Mouse (Mus musculus) embryonic facial prominence, embryonic 14.5 days (tissue): ENCODE data around the gene Srarp. TPM values are rescaled to one million over a fixed set of nuclear protein-coding genes. Genes with fewer than 3 reads are reported as not detected.
A peak's percentile ranks its signal among the peaks of the same experiment; 100 is the strongest.

Experiments
- ATAC-seq: fragments of 200-750 bp; cut with Nextera tagmentation; 2 replicates; pipeline ENCODE4 v1.8.0; 2017; ENCODE audit warnings: low read depth, moderate number of reproducible peaks, moderate TSS enrichment
- DNase-seq: peaks from one replicate; pipeline ENCODE4 v3.0.0-alpha.2; 2015; ENCODE audit warnings: low spot score
- H3K27ac ChIP-seq: fragments of 300-500 bp; sonication (generic); replicated peaks from 2 replicates; pipeline ENCODE4 v1.5.1; 2014; ENCODE audit warnings: low read depth, mild to moderate bottlenecking, low read length, moderate library complexity
- H3K27me3 ChIP-seq: fragments of 300-500 bp; sonication (generic); replicated peaks from 2 replicates; pipeline ENCODE4 v1.6.1; 2014; ENCODE audit warnings: low read length; ENCODE audit not compliant: control insufficient read depth, insufficient read depth
- H3K36me3 ChIP-seq: fragments of 300-500 bp; sonication (generic); 2 replicates; pipeline ENCODE4 v1.6.1; 2014; ENCODE audit warnings: low read length, mixed read lengths; ENCODE audit not compliant: control insufficient read depth, insufficient read depth
- H3K4me1 ChIP-seq: fragments of 300-500 bp; sonication (generic); 2 replicates; pipeline ENCODE4 v1.6.1; 2014; ENCODE audit warnings: antibody characterized with exemption, low read length; ENCODE audit not compliant: control insufficient read depth, insufficient read depth
- H3K4me2 ChIP-seq: fragments of 300-500 bp; sonication (generic); 2 replicates; pipeline ENCODE4 v1.6.1; 2014; ENCODE audit warnings: low read depth, mild to moderate bottlenecking, low read length, moderate library complexity, mixed read lengths
- H3K4me3 ChIP-seq: fragments of 300-500 bp; sonication (generic); 2 replicates; pipeline ENCODE4 v1.5.1; 2014; ENCODE audit warnings: low read depth, mild to moderate bottlenecking, low read length
- H3K9ac ChIP-seq: fragments of 300-500 bp; sonication (generic); 2 replicates; pipeline ENCODE4 v1.6.1; 2014; ENCODE audit warnings: low read depth, mild to moderate bottlenecking, low read length, moderate library complexity, mixed read lengths
- H3K9me3 ChIP-seq: fragments of 300-500 bp; sonication (generic); 2 replicates; pipeline ENCODE4 v1.6.1; 2016; ENCODE audit warnings: low read length; ENCODE audit not compliant: control insufficient read depth
- WGBS: fragments of 180-500 bp; shearing (Covaris S2); extraction: QIAGEN DNeasy Blood & Tissue Kit; methylation state at CpG from one replicate; pipeline ENCODE4 v1.1.7; 2014; 5-methylcytosine and 5-hydroxymethylcytosine counted together
- polyA plus RNA-seq: library from polyadenylated mRNA; unstranded; fragments of >200 nt; fragmentation: Nextera tagmentation; extraction: Ambion mirVana; gene quantifications from 2 replicates; pipeline ENCODE4 v1.2.1, GENCODE M21; 2014

Gene Srarp
- polyA plus RNA-seq, 1 experiment from 2014 or later: not detected

GRCm38 (mm10) chr4:141419398-141420191, 16.3 kb downstream of the Srarp start:
- Histone ChIP-seq H3K4me2 (no peak overlapping the region), H3K9me3 (no peaks in the 10 kb centered on the region; the same call in 1 of the 2 replicates), H3K4me3 (no peak overlapping the region), H3K9ac (no peak overlapping the region), H3K27ac (no peak overlapping the region), H3K4me1 (no peaks in the 10 kb centered on the region; the same call in 1 of the 2 replicates), H3K27me3 (no peaks in the 10 kb centered on the region), H3K36me3 (no peaks in the 10 kb centered on the region)
- 60% methylated on average over 26 of the region's 27 CpGs for WGBS
- ATAC-seq (no peak), DNase-seq (no peak)

GRCm38 (mm10) chr4:141415924-141416323, 20.0 kb downstream of the Srarp start, which contains the start of gene Clcnkb:
Gene Clcnkb (minus strand): TSS chr4:141416014.
- Histone ChIP-seq H3K9me3 (no peaks in the 10 kb centered on the region; the same call in 1 of the 2 replicates), H3K4me2 (no peak within 1 kb of the TSS), H3K9ac (no peak within 1 kb of the TSS), H3K27me3 (0 out of 2 replicates have a peak, but pooled peaks cover 5% of the 10 kb centered on the region), H3K27ac (no peak within 1 kb of the TSS), H3K4me1 (no peaks in the 10 kb centered on the region; the same call in 1 of the 2 replicates), H3K36me3 (no peaks in the 10 kb centered on the region), H3K4me3 (no peak within 1 kb of the TSS)
- DNase-seq (no peak), ATAC-seq (no peak)
- WGBS: 59% methylated on average over 6 of the region's 7 CpGs

DNA sequence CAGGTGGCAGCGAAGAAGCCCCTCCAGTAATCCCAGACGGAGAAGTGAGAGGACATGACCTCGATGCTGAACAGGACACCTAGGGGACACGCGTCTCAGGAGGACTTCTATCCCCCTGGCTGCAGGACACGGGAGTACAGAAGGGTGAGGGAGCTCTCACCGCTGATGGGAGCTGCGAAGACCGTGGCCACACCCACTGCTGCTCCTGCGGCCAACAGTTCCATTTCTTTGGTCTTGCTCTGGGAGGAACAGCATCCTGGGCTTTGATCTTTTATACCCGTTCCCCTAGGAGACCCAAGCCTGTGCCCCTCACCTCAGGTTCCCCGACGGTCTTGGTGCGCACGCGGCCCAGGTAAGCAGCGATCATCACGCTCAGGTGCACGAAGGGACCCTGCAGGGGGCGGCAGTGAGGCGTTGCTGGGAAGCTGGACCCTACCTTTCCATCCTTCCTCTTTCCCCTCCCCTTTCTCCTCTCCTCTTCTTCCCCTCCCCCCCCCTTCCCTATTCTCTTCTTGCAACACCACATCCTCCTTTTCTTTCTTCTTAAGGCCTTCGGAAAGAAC, 24.4 kb downstream of the Srarp start:
- H3K4me2 ChIP-seq: no peak overlapping the region
- no peak overlapping the region for H3K27ac ChIP-seq
- 0 out of 2 replicates have a peak, but pooled peaks cover 5% of the 10 kb centered on the region for H3K27me3 ChIP-seq
- H3K4me3 ChIP-seq: no peak overlapping the region
- H3K9me3 ChIP-seq: no peaks in the 10 kb centered on the region; the same call in 1 of the 2 replicates
- no peak for ATAC-seq
- H3K36me3 ChIP-seq: no peaks in the 10 kb centered on the region
- no peak overlapping the region for H3K9ac ChIP-seq
- H3K4me1 ChIP-seq: no peaks in the 10 kb centered on the region
- 17% methylated on average over 22 of the region's 22 CpGs for WGBS
- DNase-seq: no peak

GRCm38 (mm10) chr4:141408577-141408976, 27.3 kb downstream of the Srarp start:
- Histone ChIP-seq H3K9ac (no peak overlapping the region), H3K4me1 (no peaks in the 10 kb centered on the region), H3K9me3 (no peaks in the 10 kb centered on the region), H3K36me3 (no peaks in the 10 kb centered on the region), H3K27me3 (0 out of 2 replicates have a peak, but pooled peaks cover 5% of the 10 kb centered on the region), H3K27ac (no peak overlapping the region), H3K4me2 (no peak overlapping the region), H3K4me3 (no peak overlapping the region)
- ATAC-seq (no peak), DNase-seq (no peak)
- 97% methylated on average over 3 of the region's 3 CpGs for WGBS

- DNase-seq: no peak
- WGBS: 46% methylated on average over 12 of the region's 14 CpGs
- Histone ChIP-seq H3K27me3 (0 out of 2 replicates have a peak, but pooled peaks cover 5% of the 10 kb centered on the region), H3K4me1 (no peaks in the 10 kb centered on the region), H3K9ac (no peak overlapping the region), H3K36me3 (no peaks in the 10 kb centered on the region), H3K27ac (no peak overlapping the region), H3K9me3 (no peaks in the 10 kb centered on the region), H3K4me2 (no peak overlapping the region), H3K4me3 (no peak overlapping the region)
- no peak for ATAC-seq
These were observed 29.2 kb downstream of the Srarp start for GRCm38 (mm10) chr4:141406516-141407299.

- 75% methylated on average over 3 of the region's 3 CpGs for WGBS
- no peak overlapping the region for H3K27ac ChIP-seq
- H3K4me3 ChIP-seq: no peak overlapping the region
- ATAC-seq (no peak), DNase-seq (no peak)
- H3K4me2 ChIP-seq: no peak overlapping the region
- H3K36me3 ChIP-seq: no peaks in the 10 kb centered on the region
- H3K27me3 ChIP-seq: no peaks in the 10 kb centered on the region
- no peaks in the 10 kb centered on the region for H3K9me3 ChIP-seq
- H3K9ac ChIP-seq: no peak overlapping the region
- H3K4me1 ChIP-seq: no peaks in the 10 kb centered on the region
These were observed 30.6 kb downstream of the Srarp start for GRCm38 (mm10) chr4:141405314-141405622.

GRCm38 (mm10) chr4:141404518-141405313, 31.2 kb downstream of the Srarp start:
- Histone ChIP-seq H3K36me3 (no peaks in the 10 kb centered on the region), H3K4me2 (peak overlapping the region; percentile 45), H3K9me3 (no peaks in the 10 kb centered on the region), H3K4me1 (no peaks in the 10 kb centered on the region), H3K9ac (peak overlapping the region; percentile 37), H3K27ac (no peak overlapping the region), H3K27me3 (no peaks in the 10 kb centered on the region), H3K4me3 (peak overlapping the region; percentile 13; the same call in 1 of the 2 replicates)
- ATAC-seq (peak; percentile 92), DNase-seq (peak; percentile 82)
- 13% methylated on average over 12 of the region's 15 CpGs for WGBS

- Histone ChIP-seq H3K9ac (no peak overlapping the region), H3K4me1 (no peaks in the 10 kb centered on the region), H3K27ac (no peak overlapping the region)
These were observed 35.7 kb downstream of the Srarp start for GRCm38 (mm10) chr4:141400171-141400570.

More at GRCm38 (mm10) chr4:141400171-141400570, 35.7 kb downstream of the Srarp start:
- no peak overlapping the region for H3K4me2 ChIP-seq
- WGBS: 86% methylated on average over 15 of the region's 15 CpGs
- no peak for DNase-seq
- ATAC-seq: no peak
- H3K4me3 ChIP-seq: no peak overlapping the region
- H3K36me3 ChIP-seq: no peaks in the 10 kb centered on the region
- H3K27me3 ChIP-seq: no peaks in the 10 kb centered on the region
- H3K9me3 ChIP-seq: no peaks in the 10 kb centered on the region
